Mouse (Mus musculus) midbrain, embryonic 14.5 days (tissue): ENCODE measurements at regions not wholly inside any gene's neighbourhood (a gene's known extent, or its start where the extent isn't known, plus 50 kb on each side); places are given as distances from the start of the nearest gene placed in this dataset.

Experiments used
- ATAC-seq: fragments of 200-750 bp; cut with Nextera tagmentation; 2 replicates; pipeline ENCODE4 v1.8.0; 2017; ENCODE audit warnings: moderate number of reproducible peaks, moderate library complexity; ENCODE audit not compliant: low FRiP score, low TSS enrichment
- DNase-seq: peaks from one replicate; pipeline ENCODE4 v3.0.0-alpha.2; 2015
- H3K27ac ChIP-seq: fragments of 300-500 bp; sonication (generic); replicated peaks from 2 replicates; pipeline ENCODE4 v1.5.1; 2014; ENCODE audit warnings: mild to moderate bottlenecking, low read depth, low read length, moderate library complexity
- H3K27me3 ChIP-seq: fragments of 300-500 bp; sonication (generic); 2 replicates; pipeline ENCODE4 v1.6.1; 2014; ENCODE audit warnings: low read length, control low read depth, mixed read lengths; ENCODE audit not compliant: control insufficient read depth, insufficient read depth
- H3K36me3 ChIP-seq: fragments of 300-500 bp; sonication (generic); 2 replicates; pipeline ENCODE4 v1.6.1; 2014; ENCODE audit warnings: low read length, control low read depth; ENCODE audit not compliant: control insufficient read depth, insufficient read depth
- H3K4me1 ChIP-seq: fragments of 300-500 bp; sonication (generic); 2 replicates; pipeline ENCODE4 v1.6.1; 2014; ENCODE audit warnings: mild to moderate bottlenecking, antibody characterized with exemption, low read length, control low read depth; ENCODE audit not compliant: control insufficient read depth, insufficient read depth
- H3K4me2 ChIP-seq: fragments of 300-500 bp; sonication (generic); 2 replicates; pipeline ENCODE4 v1.6.1; 2014; ENCODE audit warnings: mild to moderate bottlenecking, low read length, moderate library complexity
- H3K4me3 ChIP-seq: fragments of 300-500 bp; sonication (generic); replicated peaks from 2 replicates; pipeline ENCODE4 v1.5.1; 2014; ENCODE audit warnings: low read depth, low read length
- H3K9ac ChIP-seq: fragments of 300-500 bp; sonication (generic); replicated peaks from 2 replicates; pipeline ENCODE4 v1.6.1; 2014; ENCODE audit warnings: mild to moderate bottlenecking, low read length, moderate library complexity
- H3K9me3 ChIP-seq: fragments of 300-500 bp; sonication (generic); 2 replicates; pipeline ENCODE4 v1.6.1; 2016; ENCODE audit warnings: low read length, control low read depth, mixed read lengths; ENCODE audit not compliant: control insufficient read depth
- WGBS: fragments of 180-500 bp; shearing (Covaris S2); extraction: QIAGEN DNeasy Blood & Tissue Kit; methylation state at CpG from one replicate; pipeline ENCODE4 v1.1.7; 2014; 5-methylcytosine and 5-hydroxymethylcytosine counted together

- Histone ChIP-seq H3K4me1 (no peaks in the 10 kb centered on the region), H3K9me3 (no peaks in the 10 kb centered on the region), H3K4me2 (no peak overlapping the region), H3K27ac (no peak overlapping the region), H3K27me3 (no peaks in the 10 kb centered on the region), H3K36me3 (no peaks in the 10 kb centered on the region), H3K9ac (no peak overlapping the region), H3K4me3 (no peak overlapping the region)
- ATAC-seq (no peak), DNase-seq (no peak)
These were observed 169.6 kb upstream of the Trib2 start for GRCm38 (mm10) chr12:15986351-15986750.

GRCm38 (mm10) chr12:15985649-15986048 lies 168.9 kb upstream of the Trib2 start:
- H3K36me3 ChIP-seq: no peaks in the 10 kb centered on the region
- no peaks in the 10 kb centered on the region for H3K4me1 ChIP-seq
- H3K27me3 ChIP-seq: no peaks in the 10 kb centered on the region
- no peak overlapping the region for H3K4me2 ChIP-seq
- H3K9me3 ChIP-seq: no peaks in the 10 kb centered on the region
- no peak for ATAC-seq
- H3K27ac ChIP-seq: no peak overlapping the region
- no peak overlapping the region for H3K4me3 ChIP-seq
- H3K9ac ChIP-seq: no peak overlapping the region
- no peak for DNase-seq
- WGBS: 86% methylated on average over 2 of the region's 2 CpGs

GRCm38 (mm10) chr12:15983591-15984300 lies 167.0 kb upstream of the Trib2 start:
- WGBS: 87% methylated on average over 11 of the region's 11 CpGs
- DNase-seq: no peak
- no peak for ATAC-seq
- Histone ChIP-seq H3K27ac (no peak overlapping the region), H3K4me3 (no peak overlapping the region), H3K9ac (no peak overlapping the region), H3K27me3 (no peaks in the 10 kb centered on the region), H3K36me3 (no peaks in the 10 kb centered on the region), H3K9me3 (no peaks in the 10 kb centered on the region), H3K4me2 (no peak overlapping the region), H3K4me1 (no peaks in the 10 kb centered on the region)

GRCm38 (mm10) chr12:15981741-15982140 lies 165.0 kb upstream of the Trib2 start:
- H3K27ac ChIP-seq: no peak overlapping the region
- no peaks in the 10 kb centered on the region for H3K9me3 ChIP-seq
- no peak overlapping the region for H3K4me2 ChIP-seq
- no peak for ATAC-seq
- no peak for DNase-seq
- H3K4me3 ChIP-seq: no peak overlapping the region
- no peaks in the 10 kb centered on the region for H3K4me1 ChIP-seq
- H3K27me3 ChIP-seq: no peaks in the 10 kb centered on the region
- H3K36me3 ChIP-seq: no peaks in the 10 kb centered on the region
- no peak overlapping the region for H3K9ac ChIP-seq
- 38% methylated on average over 1 of the region's 1 CpGs for WGBS

GRCm38 (mm10) chr12:15979233-15979632 lies 162.5 kb upstream of the Trib2 start:
- Histone ChIP-seq H3K27me3 (no peaks in the 10 kb centered on the region), H3K4me3 (no peak overlapping the region), H3K36me3 (no peaks in the 10 kb centered on the region), H3K4me2 (no peak overlapping the region), H3K4me1 (no peaks in the 10 kb centered on the region), H3K27ac (no peak overlapping the region), H3K9me3 (no peaks in the 10 kb centered on the region), H3K9ac (no peak overlapping the region)
- ATAC-seq (no peak), DNase-seq (no peak)
- WGBS: 94% methylated on average over 7 of the region's 7 CpGs

DNA sequence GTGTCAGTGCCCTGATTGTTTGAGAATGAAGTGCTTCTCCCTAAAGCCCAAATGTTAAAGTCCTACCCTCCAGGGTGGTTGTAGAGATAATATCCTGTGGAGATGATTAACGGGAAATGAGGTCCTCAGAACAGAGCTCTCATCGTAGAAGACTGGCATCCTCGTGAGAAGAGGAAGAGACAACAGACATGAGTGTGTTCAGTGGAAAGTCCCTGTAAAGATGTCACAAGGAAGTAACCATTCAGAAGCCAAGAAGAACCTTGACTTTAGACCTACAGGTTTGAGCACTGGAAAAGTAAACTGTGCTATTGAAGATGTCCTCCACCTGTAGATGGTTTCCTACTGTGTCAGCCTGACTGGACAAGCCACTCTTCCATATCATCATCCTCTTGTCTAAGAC lies 155.1 kb upstream of the Trib2 start:
- Histone ChIP-seq H3K36me3 (no peaks in the 10 kb centered on the region), H3K27ac (no peak overlapping the region), H3K27me3 (no peaks in the 10 kb centered on the region), H3K9ac (no peak overlapping the region), H3K9me3 (no peaks in the 10 kb centered on the region), H3K4me3 (no peak overlapping the region), H3K4me1 (no peaks in the 10 kb centered on the region), H3K4me2 (no peak overlapping the region)
- DNase-seq (no peak), ATAC-seq (no peak)
- WGBS: 89% methylated on average over 3 of the region's 3 CpGs

- Histone ChIP-seq H3K4me3 (no peak overlapping the region), H3K36me3 (no peaks in the 10 kb centered on the region), H3K4me2 (no peak overlapping the region), H3K27ac (no peak overlapping the region), H3K9me3 (no peaks in the 10 kb centered on the region), H3K9ac (no peak overlapping the region), H3K4me1 (no peaks in the 10 kb centered on the region), H3K27me3 (no peaks in the 10 kb centered on the region)
- 86% methylated on average over 2 of the region's 2 CpGs for WGBS
- DNase-seq (no peak), ATAC-seq (no peak)
These were observed 153.5 kb upstream of the Trib2 start for GRCm38 (mm10) chr12:15970262-15970661.

DNA sequence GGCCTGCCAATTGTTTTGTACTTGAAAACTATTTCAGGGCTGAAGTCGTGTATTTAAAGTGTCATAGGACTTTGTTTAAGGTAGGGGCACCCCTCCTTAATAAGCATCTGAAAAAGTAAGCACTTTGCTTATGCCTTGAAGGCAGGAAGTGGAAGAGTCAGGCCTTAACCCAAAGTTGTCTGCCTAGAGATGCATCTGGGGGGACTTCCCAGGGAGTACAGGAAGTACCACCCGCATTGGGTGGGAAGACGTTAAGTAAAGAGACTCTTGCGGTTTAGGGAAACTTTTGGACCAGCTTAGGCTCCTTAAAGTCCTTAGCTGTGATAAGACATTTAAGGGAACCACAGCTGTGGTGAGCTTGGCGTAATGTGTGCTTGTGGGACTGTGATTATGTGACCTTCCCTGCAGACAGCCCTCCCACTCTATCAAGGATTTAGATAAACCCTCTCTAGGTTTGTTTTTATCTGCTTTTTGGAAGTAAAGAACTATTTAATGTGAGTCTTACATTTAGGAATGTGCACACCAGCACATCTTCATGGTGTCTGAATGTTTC lies 150.9 kb upstream of the Trib2 start:
- Histone ChIP-seq H3K9ac (no peak overlapping the region), H3K36me3 (no peaks in the 10 kb centered on the region), H3K9me3 (no peaks in the 10 kb centered on the region), H3K4me1 (no peaks in the 10 kb centered on the region), H3K27ac (no peak overlapping the region), H3K27me3 (no peaks in the 10 kb centered on the region), H3K4me3 (no peak overlapping the region), H3K4me2 (no peak overlapping the region)
- ATAC-seq (no peak), DNase-seq (no peak)
- WGBS: 83% methylated on average over 5 of the region's 5 CpGs

DNA sequence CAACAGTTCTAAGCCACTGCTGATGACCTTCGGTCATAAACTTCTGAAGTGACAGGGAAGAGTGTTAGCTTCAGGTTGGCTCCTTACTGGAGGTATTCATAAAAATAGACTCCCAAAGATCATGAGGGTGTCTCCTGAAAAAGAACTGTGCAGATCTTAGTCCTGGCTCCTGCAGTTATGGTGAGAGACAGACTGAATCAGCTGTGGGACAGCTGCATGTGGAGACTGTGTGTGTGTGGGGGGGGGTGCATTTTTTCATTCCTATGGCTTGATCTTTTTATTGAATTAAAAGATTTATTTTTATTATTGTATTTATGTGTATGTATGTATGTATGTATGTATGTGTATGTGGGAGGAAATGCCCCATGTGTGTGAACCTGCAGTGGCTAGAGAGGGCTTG lies 149.9 kb upstream of the Trib2 start:
- Histone ChIP-seq H3K4me1 (no peaks in the 10 kb centered on the region), H3K9me3 (no peaks in the 10 kb centered on the region), H3K27ac (no peak overlapping the region), H3K9ac (no peak overlapping the region), H3K36me3 (no peaks in the 10 kb centered on the region), H3K4me3 (no peak overlapping the region), H3K27me3 (no peaks in the 10 kb centered on the region), H3K4me2 (no peak overlapping the region)
- ATAC-seq (0 out of 2 replicates have a peak, but pooled peaks have one; percentile 27), DNase-seq (no peak)
- WGBS: 95% methylated on average over 1 of the region's 1 CpGs
